Mouse (Mus musculus) B cell, adult (primary cell): Measurements from ENCODE around the gene Eif2d. TPM values are rescaled to one million over a fixed set of nuclear protein-coding genes. Genes with fewer than 3 reads are reported as not detected.

Source experiments
- total RNA-seq: library from RNA; stranded (reverse); gene quantifications from 4 replicates; pipeline ENCODE4 v1.2.4, GENCODE M21; 2023; ENCODE audit not compliant: inconsistent age

Gene Eif2d
- 36.5 to 44.6 TPM (median 41.4 TPM) in 4 replicates for total RNA-seq

GRCm38 (mm10) chr1:131153018-131153629 lies at the start of gene Eif2d:
Gene Eif2d (plus strand): TSS chr1:131153181.

GRCm38 (mm10) chr1:131138191-131139016 lies 14.6 kb upstream of the Eif2d start, which contains the start of gene Dyrk3:
Gene Dyrk3 (minus strand): TSS chr1:131138340.

Other genes with a start within 250 kb of the Eif2d start
- not detected in 4 replicates for gene Il20, start 241.7 kb upstream of the Eif2d start, total RNA-seq
- gene Il19, start 213.1 kb upstream of the Eif2d start, total RNA-seq = not detected in 4 replicates
- 2.0 to 2.8 TPM (median 2.4 TPM) in 4 replicates for gene Il10, start 133.3 kb upstream of the Eif2d start, total RNA-seq
- gene Mapkapk2, start 55.4 kb upstream of the Eif2d start, total RNA-seq = 99.3 to 101 TPM (median 100 TPM) in 4 replicates
- gene Dyrk3, start 14.8 kb upstream of the Eif2d start, total RNA-seq = 30.8 to 40.6 TPM (median 37.6 TPM) in 4 replicates
- 126 to 131 TPM (median 128 TPM) in 4 replicates for gene Rassf5, start 92.1 kb downstream of the Eif2d start, total RNA-seq
- 17.1 to 29.0 TPM (median 24.8 TPM) in 4 replicates for gene Ikbke, start 126.4 kb downstream of the Eif2d start, total RNA-seq